Mouse (Mus musculus) bone marrow, adult 2 months (tissue): Measurements from ENCODE around the gene Vmn1r171. TPM values are rescaled to one million over a fixed set of nuclear protein-coding genes. Genes with fewer than 3 reads are reported as not detected.
"Not testable (repeated sequence)": the region's sequence is repeated elsewhere in the genome, so short reads cannot be mapped to it uniquely, and the experiment has no call there.

Source experiments
- H3K27ac ChIP-seq: fragments of 200-500 bp; 2 replicates; pipeline ENCODE4 v1.5.1; 2012; ENCODE audit warnings: low read depth, mild to moderate bottlenecking, control low read depth, inconsistent platforms, low read length; ENCODE audit not compliant: control insufficient read depth, poor library complexity, insufficient read depth
- H3K4me1 ChIP-seq: fragments of 200-500 bp; 2 replicates; pipeline ENCODE4 v1.6.1; 2011; ENCODE audit warnings: low read length; ENCODE audit not compliant: control insufficient read depth, insufficient read depth
- H3K4me3 ChIP-seq: fragments of 200-500 bp; replicated peaks from 2 replicates; pipeline ENCODE3; 2011; ENCODE audit warnings: mild to moderate bottlenecking, low read depth, low read length, control low read depth; ENCODE audit not compliant: control insufficient read depth
- CTCF ChIP-seq: fragments of 200-500 bp; IDR thresholded peaks from 2 replicates; pipeline ENCODE4 v1.5.1; 2011; ENCODE audit warnings: low read length, control low read depth; ENCODE audit not compliant: control insufficient read depth, insufficient read depth
- POLR2A ChIP-seq: fragments of 200-500 bp; IDR thresholded peaks from 2 replicates; pipeline ENCODE4 v1.6.1; 2011; ENCODE audit warnings: low read depth, mild to moderate bottlenecking, control low read depth, low read length, borderline replicate concordance; ENCODE audit not compliant: control insufficient read depth
- WGBS: fragments of 180-500 bp; shearing (Covaris S2); methylation state at CpG from one replicate; pipeline ENCODE4 v1.1.7; 2018; 5-methylcytosine and 5-hydroxymethylcytosine counted together
- polyA plus RNA-seq: library from polyadenylated mRNA; stranded (reverse); fragments of >200 nt; gene quantifications from 2 replicates; pipeline ENCODE4 v1.2.4, GENCODE M21; 2011; ENCODE audit warnings: low replicate concordance; ENCODE audit not compliant: missing spikeins, insufficient read depth, insufficient read length

The Vmn1r171 gene
- polyA plus RNA-seq = not detected in 2 replicates

GRCm38 (mm10) chr7:23630422-23630821, at the start of gene Vmn1r171:
Gene Vmn1r171, plus strand, starts transcription at chr7:23630722.
- Histone ChIP-seq H3K4me3 (no peak within 1 kb of the TSS), H3K27ac (no peak within 1 kb of the TSS), H3K4me1 (no peaks in the 10 kb centered on the region)
- TF ChIP-seq POLR2A = no peak
- no peak for TF ChIP-seq CTCF

DNA sequence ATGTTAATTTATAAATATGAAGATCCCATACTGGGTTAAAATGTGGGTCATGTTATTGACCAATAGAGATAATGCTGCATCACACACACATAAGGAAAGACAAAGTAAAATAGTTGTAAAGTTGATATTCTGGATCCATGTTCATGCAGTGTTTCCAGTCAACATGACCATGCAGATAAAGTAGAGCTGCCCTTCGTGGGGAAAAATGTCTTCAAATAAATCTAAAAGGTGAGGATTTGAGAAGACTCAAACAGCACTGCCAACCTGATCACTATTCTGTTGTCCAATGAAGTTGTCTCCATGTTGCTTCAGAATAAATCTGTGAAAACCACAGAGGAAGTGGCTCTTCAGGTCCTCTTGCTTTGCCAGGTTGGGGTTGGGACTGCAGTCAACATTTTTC, 24.6 kb upstream of the Vmn1r171 start, which contains the start of gene Vmn1r170:
Gene Vmn1r170, plus strand, starts transcription at position 301 of the 400 bp plus-strand sequence.
- H3K27ac ChIP-seq, H3K4me3 ChIP-seq: not testable (repeated sequence)
- 31% methylated on average over 1 of the region's 1 CpGs for WGBS

DNA sequence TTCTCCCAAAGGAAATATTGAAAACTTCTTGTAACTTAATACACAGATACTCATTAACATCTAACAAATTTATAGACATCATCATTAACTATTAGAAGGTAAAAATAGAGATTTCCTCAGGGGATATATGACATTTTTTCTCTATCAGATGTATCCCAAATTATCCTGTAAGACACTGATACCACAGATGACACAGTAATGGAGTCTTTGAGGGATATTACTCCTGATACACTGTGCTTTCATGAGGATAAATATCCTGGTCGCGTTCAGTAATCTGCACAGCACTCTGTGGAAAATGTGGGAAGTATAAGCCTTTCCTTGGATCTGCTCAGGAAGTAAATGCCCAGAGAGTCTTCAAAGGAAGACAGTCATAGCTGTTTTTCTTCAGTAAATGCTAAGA, 27.5 kb downstream of the Vmn1r171 start, which contains the start of gene Vmn1r172:
Gene Vmn1r172, plus strand, starts transcription at position 301 of the 400 bp plus-strand sequence.
- Histone ChIP-seq H3K4me1 (no peaks in the 10 kb centered on the region), H3K4me3 (no peak within 1 kb of the TSS), H3K27ac (no peak within 1 kb of the TSS)
- 63% methylated on average over 2 of the region's 2 CpGs for WGBS
- TF ChIP-seq CTCF (no peak), POLR2A (no peak)

More for the DNA sequence above, 24.6 kb upstream of the Vmn1r171 start, which contains the start of gene Vmn1r170:
- H3K4me1 ChIP-seq = not testable (repeated sequence)

Other genes with a start within 250 kb of the Vmn1r171 start
- not detected in 2 replicates for gene Nlrp5, start 244.8 kb upstream of the Vmn1r171 start, polyA plus RNA-seq
- not detected in 2 replicates for gene Vmn1r167, start 123.5 kb upstream of the Vmn1r171 start, polyA plus RNA-seq
- 0.16 TPM in 1 of 2 replicates, not detected in the other for gene Vmn1r168, start 91.0 kb upstream of the Vmn1r171 start, polyA plus RNA-seq
- gene Vmn1r169, start 55.2 kb upstream of the Vmn1r171 start, polyA plus RNA-seq = not detected in 2 replicates
- not detected in 2 replicates for gene Vmn1r170, start 24.5 kb upstream of the Vmn1r171 start, polyA plus RNA-seq
- gene Vmn1r172, start 27.6 kb downstream of the Vmn1r171 start, polyA plus RNA-seq = not detected in 2 replicates
- gene Vmn1r173, start 70.0 kb downstream of the Vmn1r171 start, polyA plus RNA-seq = not detected in 2 replicates
- not detected in 2 replicates for gene Vmn1r174, start 121.5 kb downstream of the Vmn1r171 start, polyA plus RNA-seq
- not detected in 2 replicates for gene Vmn1r175, start 179.9 kb downstream of the Vmn1r171 start, polyA plus RNA-seq
- not detected in 2 replicates for gene Vmn1r176, start 206.7 kb downstream of the Vmn1r171 start, polyA plus RNA-seq
- gene Vmn1r177, start 235.7 kb downstream of the Vmn1r171 start, polyA plus RNA-seq = not detected in 2 replicates